Mouse (Mus musculus): ENCODE data around the gene Ly86. TPM values are rescaled to one million over a fixed set of nuclear protein-coding genes. Genes with fewer than 3 reads are reported as not detected.

Gene Ly86
- total RNA-seq, 2 experiments from 2014 or later = 9.0 to 9.1 TPM

DNA sequence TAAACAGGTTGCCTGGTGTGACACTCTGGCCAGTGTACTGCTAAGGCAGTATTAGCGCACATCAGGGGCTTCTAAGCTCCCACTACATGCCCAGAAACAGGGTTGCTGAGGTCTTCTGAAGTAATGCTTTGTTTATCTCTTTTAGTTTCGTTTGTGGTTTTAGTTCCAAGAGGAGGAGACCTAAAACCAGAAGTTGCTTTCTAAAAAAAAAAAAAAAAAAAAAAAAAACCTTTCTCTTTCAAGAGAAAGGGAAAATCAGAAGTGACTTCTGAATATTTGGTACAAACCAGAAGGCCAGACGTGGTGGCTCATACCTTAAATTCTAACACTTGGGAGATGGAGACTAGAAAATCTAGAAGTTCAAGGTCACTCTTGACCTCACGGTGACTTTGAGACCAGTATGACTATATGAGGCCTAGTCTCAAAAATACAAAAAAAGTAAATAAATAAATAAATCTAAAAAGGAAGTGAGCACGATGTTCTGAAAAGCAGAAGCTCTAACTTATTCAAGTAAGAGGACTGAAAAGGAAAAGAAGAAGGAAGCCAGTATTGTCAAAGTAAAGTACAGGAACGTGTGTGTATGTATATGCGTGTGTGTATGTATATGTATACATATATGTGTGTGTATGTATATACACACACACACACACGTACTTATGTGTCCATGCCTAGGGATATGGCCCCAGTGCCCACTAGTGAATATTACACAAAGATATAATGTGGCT, 3.0 kb downstream of the Ly86 start:
- intact Hi-C loops (cut with DNase I) = no loop called here
- DNase-seq (ENCODE audit: low spot score in 2 of 2) = no peak

- intact Hi-C loops (cut with DNase I) = no loop called here
- DNase-seq (ENCODE audit: low spot score in 2 of 2) = no peak
Measured at GRCm38 (mm10) chr13:37349051-37349450, 4.0 kb downstream of the Ly86 start.

DNA sequence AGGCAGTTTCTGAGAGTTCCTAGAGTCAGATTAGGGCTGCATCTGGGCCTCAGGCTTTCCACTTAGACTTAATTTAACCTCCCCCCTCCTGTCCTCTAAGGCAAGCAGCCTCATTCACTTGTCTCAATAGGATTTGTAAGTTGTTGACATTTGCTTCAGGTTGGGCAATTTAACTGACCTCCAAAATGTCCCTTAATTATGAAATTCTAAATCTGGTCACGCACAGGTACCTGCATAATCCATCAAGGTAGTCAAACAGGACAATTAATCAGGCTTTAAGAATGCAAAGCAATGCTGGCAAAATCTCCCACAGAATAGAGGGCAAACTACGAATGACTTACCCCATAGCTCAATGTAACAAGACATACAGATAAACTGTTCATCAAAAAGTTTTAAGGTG, 8.0 kb downstream of the Ly86 start:
- DNase-seq (ENCODE audit: low spot score in 2 of 2) = no peak
- intact Hi-C loops (cut with DNase I) = no loop called here

DNA sequence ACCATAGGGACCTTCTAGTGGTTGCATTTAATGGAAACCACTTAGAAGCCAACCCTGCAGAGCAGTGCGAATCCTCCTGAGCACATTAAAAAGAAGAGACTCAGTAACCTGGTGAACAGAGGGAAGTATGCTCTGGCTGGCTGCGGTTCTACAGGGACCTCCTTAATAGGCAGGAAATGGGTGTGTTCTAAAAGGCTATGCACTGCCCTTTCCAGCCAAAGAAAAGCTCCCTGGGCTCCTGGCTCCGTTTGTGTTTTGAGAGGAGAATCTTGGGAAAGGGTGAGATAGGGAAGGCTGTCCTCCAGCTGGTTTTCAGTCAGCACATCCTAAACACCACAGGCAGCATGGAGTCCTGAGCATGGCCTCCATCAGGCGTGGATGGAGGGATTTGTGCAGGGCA, 8.9 kb downstream of the Ly86 start:
- intact Hi-C loops (cut with DNase I) = no loop called here
- no peak for DNase-seq (ENCODE audit: low spot score in 2 of 2)

DNA sequence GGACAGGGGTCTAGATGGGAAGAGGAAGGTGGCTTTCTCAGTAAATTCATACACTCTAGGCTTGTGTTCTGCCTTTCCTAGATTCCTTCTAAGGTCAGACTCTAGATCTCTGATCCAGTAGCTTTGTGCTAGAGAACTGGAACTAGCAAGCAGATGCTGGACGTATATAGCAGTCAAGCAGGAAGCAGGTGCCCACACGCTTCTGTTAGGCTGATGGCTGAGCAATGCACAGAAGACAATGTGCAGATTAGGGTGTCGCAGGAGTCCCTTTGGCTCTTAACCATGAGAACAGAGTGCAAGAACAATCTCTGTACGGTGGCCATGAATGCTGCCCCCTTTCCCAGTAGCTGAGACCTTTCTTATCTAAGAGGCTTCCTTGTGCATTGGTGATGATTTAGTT, 9.4 kb downstream of the Ly86 start:
- peak; percentile 32 to 42 for DNase-seq (ENCODE audit: low spot score in 2 of 2)
- intact Hi-C loops (cut with DNase I) = no loop called here

DNA sequence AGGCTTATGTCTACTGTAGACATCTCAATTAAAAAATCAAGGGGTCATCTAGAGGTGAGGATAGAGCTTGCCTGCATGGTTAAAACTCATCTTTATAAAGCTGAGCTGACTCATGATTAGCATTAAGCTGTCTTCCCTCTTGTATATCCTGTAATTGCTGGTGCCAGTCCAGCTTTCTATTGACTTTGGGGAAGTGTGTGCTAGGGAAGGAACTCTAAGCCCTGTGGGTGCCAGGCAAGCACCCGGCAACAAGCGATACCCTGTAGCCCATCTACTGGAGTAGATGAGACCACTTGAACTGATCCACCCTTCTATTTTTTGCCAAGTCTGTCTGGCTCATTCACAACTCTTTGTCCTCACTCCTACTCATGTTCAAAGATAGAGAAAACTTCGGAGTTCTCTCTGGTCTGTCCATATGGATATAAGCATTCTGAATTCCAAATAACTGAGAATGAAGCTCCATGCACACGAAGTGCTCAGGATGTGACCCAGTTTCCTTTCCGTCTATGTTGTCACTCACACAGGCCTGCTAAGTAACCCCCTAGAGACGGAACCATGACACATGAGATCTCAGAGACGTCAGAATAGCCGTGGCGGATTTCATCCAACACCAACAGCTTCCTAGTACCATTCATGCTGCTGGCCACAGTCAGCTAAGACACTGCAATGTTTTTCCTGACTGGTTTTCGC, 10.8 kb downstream of the Ly86 start:
- intact Hi-C loops (cut with DNase I) = no loop called here
- peak in 1 of 2 experiments; percentile 35 for DNase-seq (ENCODE audit: low spot score in 2 of 2)

GRCm38 (mm10) chr13:37356549-37356948, 11.5 kb downstream of the Ly86 start:
- intact Hi-C loops (cut with DNase I) = no loop called here
- DNase-seq (ENCODE audit: low spot score in 2 of 2) = no peak

DNA sequence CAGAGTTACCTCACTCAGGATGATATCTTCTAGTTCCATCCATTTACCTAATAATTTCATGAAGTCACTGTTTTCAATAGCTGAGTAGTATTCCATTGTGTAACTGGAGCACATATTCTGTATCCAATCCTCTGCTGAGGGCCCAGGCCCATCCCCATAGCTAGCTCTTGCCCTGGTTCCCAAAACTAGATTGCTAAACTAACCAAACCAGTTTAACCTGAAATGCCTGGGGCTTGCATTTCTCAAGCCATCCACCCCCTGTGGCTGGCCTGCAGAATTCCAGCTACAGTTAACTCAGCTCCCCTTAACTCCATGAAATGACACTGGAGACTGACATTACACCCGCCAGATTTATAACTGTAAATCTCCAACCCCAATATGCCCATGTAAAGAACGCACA, 13.1 kb downstream of the Ly86 start:
- DNase-seq (ENCODE audit: low spot score in 2 of 2) = no peak
- intact Hi-C loops (cut with DNase I) = no loop called here

DNA sequence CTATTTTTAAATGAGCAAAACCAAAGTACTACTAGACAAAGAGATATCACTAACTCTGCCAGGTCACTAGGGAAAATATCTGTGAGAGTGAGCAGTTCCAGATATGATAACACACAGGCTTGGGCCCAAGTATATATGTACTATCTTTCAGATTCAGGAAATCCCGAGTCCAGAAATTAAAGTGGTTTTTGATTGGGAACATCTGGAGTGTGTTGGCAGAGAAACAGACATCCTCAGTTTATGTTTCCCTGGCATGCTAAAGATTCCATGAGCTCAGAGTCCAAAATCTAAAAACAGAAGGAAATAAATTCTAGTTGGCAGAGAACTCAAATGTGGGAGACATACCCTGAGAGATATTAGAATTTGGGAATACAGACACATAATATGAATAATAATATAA, 16.2 kb downstream of the Ly86 start:
- intact Hi-C loops (cut with DNase I) = no loop called here
- no peak for DNase-seq (ENCODE audit: low spot score in 2 of 2)

DNA sequence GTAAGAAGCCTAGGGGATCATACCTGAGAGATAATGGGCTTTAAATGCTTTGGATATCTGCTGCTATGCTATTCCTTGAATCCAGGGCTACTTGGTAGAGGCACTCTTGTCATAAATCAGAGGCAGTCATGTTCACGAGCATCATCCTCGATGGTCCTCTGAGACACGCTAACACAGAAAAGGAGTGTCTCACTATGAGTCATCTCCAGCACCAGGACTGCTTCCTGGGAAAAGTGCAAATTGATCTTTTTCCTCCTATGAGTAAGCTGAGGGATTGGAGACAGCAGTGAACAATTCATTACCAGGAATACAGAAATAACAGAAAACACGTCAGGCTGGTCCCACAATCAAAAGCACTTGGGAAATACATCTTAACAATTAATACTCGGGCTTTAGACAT, 19.3 kb downstream of the Ly86 start:
- intact Hi-C loops (cut with DNase I) = no loop called here
- DNase-seq (ENCODE audit: low spot score in 2 of 2) = no peak

DNA sequence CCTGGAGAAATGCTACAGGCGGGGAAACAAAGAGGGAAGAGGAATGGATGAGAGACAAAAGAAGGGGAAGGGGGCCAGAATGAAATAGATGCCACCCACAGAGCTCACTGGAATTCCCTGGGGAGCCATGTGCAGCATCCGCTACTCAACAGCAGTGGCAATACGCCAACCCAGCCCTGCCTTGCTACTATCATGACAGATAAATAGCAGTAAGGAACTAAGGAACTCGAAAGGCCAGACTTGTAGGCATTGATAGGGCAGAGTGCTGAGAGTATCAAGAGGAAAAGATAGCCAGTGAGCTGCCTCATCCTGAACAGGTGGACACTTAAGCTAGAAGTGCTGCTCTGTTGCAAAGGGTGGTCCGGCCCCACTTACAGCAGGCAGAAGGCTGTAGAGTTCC, 31.4 kb downstream of the Ly86 start:
- intact Hi-C loops (cut with DNase I) = no loop called here

GRCm38 (mm10) chr13:37388222-37389202, 43.5 kb downstream of the Ly86 start:
- DNase-seq (ENCODE audit: low spot score in 2 of 2) = peak; percentile 32 to 36
- intact Hi-C loops (cut with DNase I) = no loop called here

More for the DNA sequence above, 31.4 kb downstream of the Ly86 start:
- no peak for DNase-seq (ENCODE audit: low spot score in 2 of 2)

DNA sequence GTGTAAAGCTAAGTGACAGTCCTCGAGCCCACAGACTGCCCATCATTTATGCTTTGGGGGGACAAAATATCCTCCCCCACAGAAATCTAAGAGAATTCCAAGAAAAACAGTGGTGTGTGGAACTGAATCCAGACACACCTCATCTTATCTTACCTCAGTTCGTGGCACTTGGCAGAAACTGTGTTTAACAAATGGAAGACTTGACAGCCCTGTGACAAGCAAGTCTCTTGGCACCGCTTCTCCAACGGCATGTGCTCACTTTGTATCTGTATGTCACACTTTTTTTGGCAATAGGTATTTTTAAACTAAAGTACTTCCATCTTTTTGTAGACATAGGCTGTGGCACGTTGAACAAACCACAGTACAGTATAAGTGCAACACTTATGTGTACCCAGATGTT, 44.3 kb downstream of the Ly86 start:
- intact Hi-C loops (cut with DNase I) = no loop called here
- peak in 1 of 2 experiments; percentile 17 for DNase-seq (ENCODE audit: low spot score in 2 of 2)

- intact Hi-C loops (cut with DNase I) = no loop called here
- no peak for DNase-seq (ENCODE audit: low spot score in 2 of 2)
Measured at GRCm38 (mm10) chr13:37398791-37399190, 53.8 kb downstream of the Ly86 start.

DNA sequence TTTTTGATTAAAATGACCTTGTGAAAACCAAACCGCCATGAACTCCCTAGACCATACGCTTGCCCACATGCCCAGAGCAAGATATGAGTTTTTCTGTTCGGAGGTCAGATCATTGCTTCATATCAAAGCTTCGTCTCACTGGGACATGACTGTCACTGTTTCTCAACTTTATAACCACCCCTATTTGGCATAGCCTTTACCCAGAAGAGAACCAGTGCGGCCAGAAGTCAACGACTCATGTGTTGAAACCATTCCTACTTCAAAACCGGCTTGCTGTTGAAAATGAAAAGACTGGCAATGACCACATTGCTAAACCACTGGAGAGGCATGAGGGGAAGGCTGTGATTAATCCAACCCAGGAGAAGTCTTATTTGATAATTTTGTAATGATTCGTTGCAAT, 54.3 kb downstream of the Ly86 start:
- intact Hi-C loops (cut with DNase I) = no loop called here
- DNase-seq (ENCODE audit: low spot score in 2 of 2) = no peak

GRCm38 (mm10) chr13:37402421-37402820, 57.4 kb downstream of the Ly86 start:
- intact Hi-C loops (cut with DNase I) = no loop called here

DNA sequence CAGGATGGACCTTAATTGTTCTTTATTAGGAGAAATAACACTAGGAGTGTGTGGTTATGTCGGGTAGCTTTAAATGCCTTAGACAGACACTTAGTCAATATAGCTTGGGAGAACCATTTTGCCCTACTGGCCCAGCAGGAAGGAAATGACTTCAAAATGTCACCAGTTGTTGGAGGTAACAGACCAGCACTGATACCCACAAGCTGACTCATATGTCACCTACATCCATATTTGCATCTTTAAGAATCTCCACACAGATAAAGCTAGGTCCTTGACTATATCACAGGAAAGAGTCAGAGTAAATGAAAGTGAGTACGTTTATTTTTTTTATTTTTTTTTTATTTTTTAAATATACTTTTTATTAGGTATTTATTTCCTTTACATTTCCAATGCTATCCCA, 58.7 kb downstream of the Ly86 start:
- intact Hi-C loops (cut with DNase I) = no loop called here
- no peak for DNase-seq (ENCODE audit: low spot score in 2 of 2)

More at GRCm38 (mm10) chr13:37402421-37402820, 57.4 kb downstream of the Ly86 start:
- DNase-seq (ENCODE audit: low spot score in 2 of 2) = no peak

DNA sequence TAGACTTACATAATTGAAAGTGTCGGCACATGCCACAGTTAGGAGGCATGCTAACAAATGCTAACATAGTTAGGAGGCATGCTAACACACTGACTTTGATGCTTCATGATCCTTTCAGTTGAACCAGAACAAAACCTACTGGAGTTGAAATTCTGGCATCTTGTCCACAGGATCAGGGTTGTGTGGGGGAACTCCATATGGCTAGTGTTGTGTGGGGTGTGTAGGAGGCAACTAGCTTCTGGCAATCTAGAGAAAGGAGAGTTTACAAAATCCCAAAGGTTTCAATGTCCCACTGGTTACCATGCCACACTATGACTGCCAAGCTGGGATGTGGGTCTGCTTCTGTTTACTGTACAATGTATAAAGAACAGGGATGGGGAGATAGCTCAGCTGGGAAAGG, 70.7 kb downstream of the Ly86 start:
- DNase-seq (ENCODE audit: low spot score in 2 of 2) = peak; percentile 68 to 71
- intact Hi-C loops (cut with DNase I) = no loop called here

DNA sequence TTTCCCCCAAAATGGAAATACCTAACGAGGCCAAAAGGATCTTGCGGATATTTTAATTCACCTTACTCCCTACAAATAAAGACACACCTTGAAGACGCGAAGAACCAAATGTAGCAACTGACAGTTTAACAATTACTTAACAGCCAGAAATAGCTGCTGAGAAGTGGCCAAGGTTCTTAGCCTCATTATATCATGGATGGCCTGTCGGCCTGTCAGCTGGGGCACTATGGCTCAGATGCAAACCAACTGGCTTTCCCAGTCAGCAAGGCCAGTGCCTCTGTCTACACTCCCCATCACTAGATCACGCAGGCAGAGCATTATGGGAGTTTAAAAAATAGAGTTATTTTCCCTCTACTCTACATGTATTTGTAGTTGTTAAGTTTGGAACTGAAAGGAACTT, 78.4 kb downstream of the Ly86 start:
- intact Hi-C loops (cut with DNase I) = no loop called here
- DNase-seq (ENCODE audit: low spot score in 2 of 2) = no peak

GRCm38 (mm10) chr13:37424904-37425303, 79.9 kb downstream of the Ly86 start:
- DNase-seq (ENCODE audit: low spot score in 2 of 2) = peak; percentile 27 to 29
- intact Hi-C loops (cut with DNase I) = no loop called here
